Mouse (Mus musculus): ENCODE results near the gene Tmem132c. TPM values are rescaled to one million over a fixed set of nuclear protein-coding genes. Genes with fewer than 3 reads are reported as not detected.

Gene Tmem132c
- total RNA-seq, 2 experiments from 2014 or later = not detected

GRCm38 (mm10) chr5:127477790-127478189 lies 236.2 kb downstream of the Tmem132c start:
- no peak for ATAC-seq (replicated peaks; ENCODE audit: low FRiP score, low TSS enrichment, poor library complexity, severe bottlenecking)

GRCm38 (mm10) chr5:127478322-127478721 lies 236.7 kb downstream of the Tmem132c start:
- no peak for ATAC-seq (replicated peaks; ENCODE audit: low FRiP score, low TSS enrichment, poor library complexity, severe bottlenecking)

- no peak for ATAC-seq (replicated peaks; ENCODE audit: low FRiP score, low TSS enrichment, poor library complexity, severe bottlenecking)
Observed at GRCm38 (mm10) chr5:127480931-127481330, 239.3 kb downstream of the Tmem132c start.

GRCm38 (mm10) chr5:127481416-127481815 lies 239.8 kb downstream of the Tmem132c start:
- ATAC-seq (replicated peaks; ENCODE audit: low FRiP score, low TSS enrichment, poor library complexity, severe bottlenecking) = 0 out of 2 replicates have a peak, but pooled peaks have one; percentile 57

GRCm38 (mm10) chr5:127482342-127482741 lies 240.7 kb downstream of the Tmem132c start:
- no peak for ATAC-seq (replicated peaks; ENCODE audit: low FRiP score, low TSS enrichment, poor library complexity, severe bottlenecking)

GRCm38 (mm10) chr5:127483955-127484659 lies 242.5 kb downstream of the Tmem132c start:
- no peak for ATAC-seq (replicated peaks; ENCODE audit: low FRiP score, low TSS enrichment, poor library complexity, severe bottlenecking)

- no peak for ATAC-seq (replicated peaks; ENCODE audit: low FRiP score, low TSS enrichment, poor library complexity, severe bottlenecking)
Observed at GRCm38 (mm10) chr5:127484813-127485486, 243.3 kb downstream of the Tmem132c start.

GRCm38 (mm10) chr5:127487190-127487589 lies 245.6 kb downstream of the Tmem132c start:
- ATAC-seq (replicated peaks; ENCODE audit: low FRiP score, low TSS enrichment, poor library complexity, severe bottlenecking) = no peak

- no peak for ATAC-seq (replicated peaks; ENCODE audit: low FRiP score, low TSS enrichment, poor library complexity, severe bottlenecking)
Observed at GRCm38 (mm10) chr5:127488666-127489065, 247.1 kb downstream of the Tmem132c start.

GRCm38 (mm10) chr5:127491724-127492123 lies 250.1 kb downstream of the Tmem132c start:
- ATAC-seq (replicated peaks; ENCODE audit: low FRiP score, low TSS enrichment, poor library complexity, severe bottlenecking) = no peak

- no peak for ATAC-seq (replicated peaks; ENCODE audit: low FRiP score, low TSS enrichment, poor library complexity, severe bottlenecking)
Observed at GRCm38 (mm10) chr5:127496895-127497294, 255.3 kb downstream of the Tmem132c start.

- ATAC-seq (replicated peaks; ENCODE audit: low FRiP score, low TSS enrichment, poor library complexity, severe bottlenecking) = no peak
Observed at GRCm38 (mm10) chr5:127499151-127499827, 257.7 kb downstream of the Tmem132c start.

- no peak for ATAC-seq (replicated peaks; ENCODE audit: low FRiP score, low TSS enrichment, poor library complexity, severe bottlenecking)
Observed at GRCm38 (mm10) chr5:127502838-127503237, 261.2 kb downstream of the Tmem132c start.

- ATAC-seq (replicated peaks; ENCODE audit: low FRiP score, low TSS enrichment, poor library complexity, severe bottlenecking) = no peak
Observed at GRCm38 (mm10) chr5:127505697-127506096, 264.1 kb downstream of the Tmem132c start.

GRCm38 (mm10) chr5:127511653-127512052 lies 270.0 kb downstream of the Tmem132c start:
- ATAC-seq (replicated peaks; ENCODE audit: low FRiP score, low TSS enrichment, poor library complexity, severe bottlenecking) = no peak

- no peak for ATAC-seq (replicated peaks; ENCODE audit: low FRiP score, low TSS enrichment, poor library complexity, severe bottlenecking)
Observed at GRCm38 (mm10) chr5:127515960-127516359, 274.4 kb downstream of the Tmem132c start.

- peak; percentile 67; the same call in 1 of the 2 replicates for ATAC-seq (replicated peaks; ENCODE audit: low FRiP score, low TSS enrichment, poor library complexity, severe bottlenecking)
Observed at GRCm38 (mm10) chr5:127522744-127523476, 281.3 kb downstream of the Tmem132c start.

- ATAC-seq (replicated peaks; ENCODE audit: low FRiP score, low TSS enrichment, poor library complexity, severe bottlenecking) = no peak
Observed at GRCm38 (mm10) chr5:127527344-127527974, 285.9 kb downstream of the Tmem132c start.

GRCm38 (mm10) chr5:127537508-127537907 lies 295.9 kb downstream of the Tmem132c start:
- ATAC-seq (replicated peaks; ENCODE audit: low FRiP score, low TSS enrichment, poor library complexity, severe bottlenecking) = no peak

Data from megakaryocyte-erythroid progenitor cell, adult 5-6 weeks (primary cell).